Mouse (Mus musculus): Measurements from ENCODE around the gene Tbc1d16.

DNA sequence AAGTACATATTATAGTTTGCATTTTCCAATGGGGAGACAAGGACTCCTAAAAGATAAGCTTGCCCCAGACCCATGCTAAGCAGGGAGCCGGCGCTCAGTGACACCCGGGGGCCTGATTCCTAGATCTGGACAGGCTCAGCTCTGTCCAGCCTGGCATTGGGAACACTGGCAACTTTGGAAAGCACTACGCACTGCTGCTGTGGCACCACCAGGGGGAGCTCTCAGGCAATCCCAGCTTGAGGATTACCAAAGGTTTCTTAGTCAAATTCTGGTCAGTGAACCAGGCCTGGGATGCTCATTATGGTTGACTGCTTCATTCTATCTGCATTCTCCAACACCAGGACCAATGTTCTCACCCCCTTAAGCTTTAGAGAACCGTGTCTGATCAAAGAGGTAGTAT lies 21.7 kb downstream of the Tbc1d16 start:
- TF ChIP-seq POLR2A (IDR thresholded peaks at IDR 0.05; ENCODE audit: borderline replicate concordance, control insufficient read depth, low read depth, low read length) (no peak), CTCF (IDR thresholded peaks at IDR 0.05; ENCODE audit: control insufficient read depth, insufficient read depth, low read length) (peak; percentile 91)
